Mouse (Mus musculus) ES-Bruce4 (cell line): Measurements from ENCODE around the gene Fgd2.

Experiments used
- CTCF ChIP-seq: IDR thresholded peaks from one replicate; pipeline ENCODE4 v1.8.1; 2011; ENCODE audit warnings: low read depth, low read length
- EP300 ChIP-seq: IDR thresholded peaks from 2 replicates; pipeline ENCODE4 v1.6.1; 2011; ENCODE audit warnings: low read depth, low read length; ENCODE audit not compliant: insufficient read depth
- POLR2A ChIP-seq: IDR thresholded peaks from one replicate; pipeline ENCODE4 v1.8.1; 2011; ENCODE audit warnings: low read length; ENCODE audit not compliant: insufficient read depth

DNA sequence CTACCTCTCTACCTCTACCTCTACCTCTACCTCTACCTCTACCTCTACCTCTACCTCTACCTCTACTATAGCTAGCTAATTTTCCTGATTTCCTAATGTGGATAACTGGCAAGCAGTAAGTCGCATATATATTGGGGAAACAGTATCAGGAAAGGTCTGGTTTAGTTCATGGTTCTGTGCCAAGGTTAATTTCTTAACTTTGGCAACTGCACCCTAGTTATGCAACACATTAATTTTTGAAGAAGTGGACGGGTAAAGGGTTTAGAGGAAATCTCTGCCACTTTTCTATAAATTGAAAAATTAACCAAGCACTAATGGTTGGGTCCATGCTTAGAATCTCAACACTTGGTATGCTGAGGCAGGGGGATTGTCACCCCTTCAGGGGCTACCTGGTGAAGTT, 53.9 kb downstream of the Fgd2 start:
- TF ChIP-seq CTCF (no peak), POLR2A (no peak), EP300 (no peak)
